Mouse (Mus musculus) left cerebral cortex, adult 8-10 months (tissue): ENCODE data around the gene Kif5c. TPM values are rescaled to one million over a fixed set of nuclear protein-coding genes. Genes with fewer than 3 reads are reported as not detected.

Source experiments
- total RNA-seq, 4 experiments: library from RNA; stranded (reverse); gene quantifications; 2 replicates each; pipeline ENCODE4 v1.2.4; 2022

The Kif5c gene
- total RNA-seq, 4 experiments from 2014 or later = 526 to 565 (median 546) TPM

Other genes with a start within 250 kb of the Kif5c start
- gene Epc2, start 167.8 kb upstream of the Kif5c start, total RNA-seq = 10 to 100 TPM; 48.0 to 60.4 (median 57.8) TPM
- gene Lypd6b, start 168.4 kb downstream of the Kif5c start, total RNA-seq = 10 to 100 TPM in 2 of 4 experiments, 1 to 10 TPM in 2; 9.0 to 10.3 (median 9.7) TPM